Mouse (Mus musculus) stomach, postnatal 0 days (tissue): ENCODE measurements around the gene Ovca2.

Source experiments
- CTCF ChIP-seq: IDR thresholded peaks from 2 replicates; pipeline ENCODE4 v1.5.1; 2016; ENCODE audit warnings: antibody characterized with exemption, low read depth, mild to moderate bottlenecking, moderate library complexity
- EP300 ChIP-seq: optimal IDR thresholded peaks from 2 replicates; pipeline ENCODE3; 2016; ENCODE audit warnings: antibody characterized with exemption

- no peak for TF ChIP-seq CTCF
- TF ChIP-seq EP300: no peak
Measured at GRCm38 (mm10) chr11:75210093-75210492, 31.5 kb upstream of the Ovca2 start.
